Mouse (Mus musculus) myocyte (in vitro differentiated cells): ENCODE measurements around the gene Mrgpre. TPM values are rescaled to one million over a fixed set of nuclear protein-coding genes. Genes with fewer than 3 reads are reported as not detected.

Experiments used
- H3K27me3 ChIP-seq: one replicate; pipeline ENCODE4 v1.6.1; 2011; ENCODE audit not compliant: control insufficient read depth, insufficient read depth, insufficient read length
- H3K36me3 ChIP-seq: one replicate; pipeline ENCODE4 v1.6.1; 2011; ENCODE audit not compliant: control insufficient read depth, insufficient read depth
- H3K4me2 ChIP-seq: one replicate; pipeline ENCODE4 v1.6.1; 2011; ENCODE audit warnings: low read depth, control low read depth
- H3K4me3 ChIP-seq: one replicate; pipeline ENCODE4 v1.5.1; 2011; ENCODE audit warnings: mild to moderate bottlenecking, control low read depth, moderate library complexity
- H3K79me2 ChIP-seq: one replicate; pipeline ENCODE4 v1.6.1; 2011; ENCODE audit not compliant: control insufficient read depth, insufficient read depth
- H3ac ChIP-seq: one replicate; pipeline ENCODE4 v1.6.1; 2011; ENCODE audit not compliant: control insufficient read depth, insufficient read length
- CEBPB ChIP-seq: IDR thresholded peaks from 2 replicates; pipeline ENCODE4 v1.6.1; 2011; ENCODE audit warnings: mild to moderate bottlenecking, moderate library complexity; ENCODE audit not compliant: poor library complexity, insufficient read depth, severe bottlenecking
- E2F4 ChIP-seq: IDR thresholded peaks from one replicate; pipeline ENCODE4 v1.6.1; 2011; ENCODE audit warnings: mild to moderate bottlenecking, control low read depth, moderate library complexity; ENCODE audit not compliant: insufficient read depth
- MAX ChIP-seq: IDR thresholded peaks from one replicate; pipeline ENCODE4 v1.6.1; 2011; ENCODE audit warnings: low read depth, mild to moderate bottlenecking, control low read depth
- MYOD1 ChIP-seq, 3 experiments: IDR thresholded peaks; one replicate each; pipeline ENCODE4 v1.6.1; 2011; ENCODE audit warnings: control low read depth in 2 of 3, low read depth in 2 of 3, mild to moderate bottlenecking in 2 of 3, moderate library complexity in 1 of 3; ENCODE audit not compliant: insufficient read length in 2 of 3, control insufficient read depth in 1 of 3
- MYOG ChIP-seq, 3 experiments: IDR thresholded peaks; one replicate each; pipeline ENCODE4 v1.6.1; 2011; ENCODE audit warnings: control low read depth in 2 of 3, low read depth in 2 of 3, mild to moderate bottlenecking in 2 of 3; ENCODE audit not compliant: insufficient read length in 2 of 3, control insufficient read depth in 1 of 3, insufficient read depth in 1 of 3
- POLR2A ChIP-seq: IDR thresholded peaks from one replicate; pipeline ENCODE4 v1.6.1; 2011; ENCODE audit warnings: low read depth, mild to moderate bottlenecking, control low read depth, moderate library complexity; ENCODE audit not compliant: insufficient read length
- POLR2AphosphoS2 ChIP-seq: IDR thresholded peaks from one replicate; pipeline ENCODE4 v1.6.1; 2011; ENCODE audit warnings: low read depth, control low read depth; ENCODE audit not compliant: insufficient read length
- REST ChIP-seq: IDR thresholded peaks from one replicate; pipeline ENCODE4 v1.6.1; 2011; ENCODE audit warnings: mild to moderate bottlenecking, control low read depth, moderate library complexity; ENCODE audit not compliant: insufficient read depth, insufficient read length
- SRF ChIP-seq: IDR thresholded peaks from one replicate; pipeline ENCODE4 v1.6.1; 2011; ENCODE audit warnings: low read depth; ENCODE audit not compliant: control insufficient read depth, insufficient read length
- TCF12 ChIP-seq: IDR thresholded peaks from one replicate; pipeline ENCODE4 v1.6.1; 2011; ENCODE audit warnings: mild to moderate bottlenecking, control low read depth; ENCODE audit not compliant: poor library complexity, insufficient read depth, severe bottlenecking
- TCF3 ChIP-seq: IDR thresholded peaks from one replicate; pipeline ENCODE4 v1.6.1; 2011; ENCODE audit warnings: low read depth, control low read depth; ENCODE audit not compliant: insufficient read length
- USF1 ChIP-seq: IDR thresholded peaks from one replicate; pipeline ENCODE4 v1.6.1; 2011; ENCODE audit warnings: low read depth, mild to moderate bottlenecking, control low read depth, moderate library complexity
- polyA plus RNA-seq: library from polyadenylated mRNA; unstranded; fragments of >200 nt; fragmentation: generic; extraction: Trizol; gene quantifications from one replicate; pipeline ENCODE4 v1.2.1, GENCODE M21; 2012; ENCODE audit warnings: missing spikeins

The Mrgpre gene
- polyA plus RNA-seq, 1 experiment: 1.9 TPM

GRCm38 (mm10) chr7:143749045-143749444 lies 35.3 kb downstream of the Mrgpre start:
- Histone ChIP-seq H3K27me3 (no peaks in the 10 kb centered on the region), H3K4me2 (no peak overlapping the region), H3ac (no peak overlapping the region), H3K4me3 (no peak overlapping the region), H3K79me2 (no peaks in the 10 kb centered on the region), H3K36me3 (no peaks in the 10 kb centered on the region)
- no peak for TF ChIP-seq E2F4
- TF ChIP-seq MYOG (IDR thresholded peaks at IDR 0.05; ENCODE audit: control insufficient read depth in 1 of 3, insufficient read depth in 1 of 3, insufficient read length in 2 of 3, low read depth in 2 of 3): no peak
- TF ChIP-seq TCF3: no peak
- no peak for TF ChIP-seq MAX
- TF ChIP-seq REST: no peak
- no peak for TF ChIP-seq POLR2AphosphoS2
- TF ChIP-seq CEBPB: no peak
- TF ChIP-seq SRF: no peak
- TF ChIP-seq POLR2A: no peak
- no peak for TF ChIP-seq TCF12
- no peak for TF ChIP-seq USF1
- no peak for TF ChIP-seq MYOD1 (IDR thresholded peaks at IDR 0.05; ENCODE audit: control insufficient read depth in 1 of 3, insufficient read length in 2 of 3, low read depth in 2 of 3)

DNA sequence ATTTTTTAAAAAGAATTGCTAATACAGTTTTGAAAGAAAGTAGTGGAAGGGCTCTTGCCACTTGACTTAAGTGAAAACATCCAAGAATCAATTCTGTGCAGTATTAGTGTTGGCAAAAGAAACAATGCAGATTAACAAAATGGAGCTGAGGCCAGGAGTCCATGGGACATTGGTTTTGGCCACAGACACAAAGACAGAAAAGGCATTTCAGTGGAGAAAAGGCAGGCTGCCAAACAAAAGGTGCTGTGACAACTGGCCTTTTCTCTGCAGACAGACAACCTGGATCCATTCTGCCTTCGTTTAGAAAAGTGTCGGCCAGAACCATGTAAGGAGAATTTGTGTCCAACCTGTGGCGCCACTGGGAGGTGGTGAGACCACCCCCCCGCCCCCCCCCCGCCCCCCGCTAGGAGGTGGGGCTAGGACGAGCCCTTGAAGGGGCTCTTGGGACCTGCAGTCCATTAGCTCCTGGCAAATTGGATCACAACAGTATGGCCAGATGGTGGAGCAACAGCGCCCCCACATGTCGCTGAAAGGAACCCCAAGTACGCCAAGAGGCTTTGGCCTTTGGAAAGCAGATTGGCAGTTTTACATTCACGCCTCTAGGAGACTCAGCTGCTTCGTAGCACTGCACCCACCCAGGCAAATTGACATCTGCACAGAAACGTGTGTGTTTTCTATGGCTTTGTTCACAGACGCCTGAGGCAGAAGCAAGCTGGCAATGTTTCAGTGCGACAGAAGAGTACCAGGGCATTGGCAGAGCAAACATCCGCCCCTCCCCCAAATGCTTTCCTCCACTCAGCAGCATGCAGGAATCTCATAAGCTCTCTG lies 36.0 kb downstream of the Mrgpre start:
- no peaks in the 10 kb centered on the region for H3K36me3 ChIP-seq
- H3K79me2 ChIP-seq: no peaks in the 10 kb centered on the region
- H3K27me3 ChIP-seq: no peaks in the 10 kb centered on the region
- no peak overlapping the region for H3ac ChIP-seq
- peak overlapping the region; percentile 28 for H3K4me2 ChIP-seq
- TF ChIP-seq MYOD1 (IDR thresholded peaks at IDR 0.05; ENCODE audit: control insufficient read depth in 1 of 3, insufficient read length in 2 of 3, low read depth in 2 of 3) (peak in 2 of 3 experiments; percentile 21 to 36), CEBPB (no peak)
- H3K4me3 ChIP-seq: no peak overlapping the region

DNA sequence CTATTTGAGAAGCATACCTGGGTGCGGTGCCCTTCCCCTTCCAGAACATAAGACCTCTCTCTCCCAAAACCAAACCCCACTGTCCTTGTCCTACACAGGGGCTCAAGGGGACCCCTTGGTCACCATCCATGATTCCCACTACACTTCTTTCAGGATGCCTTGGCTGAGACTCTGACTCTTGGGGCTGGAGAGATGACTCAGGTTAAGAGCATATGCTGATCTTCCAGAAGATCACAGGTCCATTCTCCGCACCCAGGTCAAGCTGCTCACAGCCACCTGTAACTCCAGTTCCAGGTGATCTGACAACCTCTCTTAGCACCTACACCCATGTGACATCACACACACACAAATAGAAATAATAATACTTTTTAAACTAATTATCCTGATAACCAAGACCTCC lies 43.6 kb downstream of the Mrgpre start:
- Histone ChIP-seq H3K4me2 (peak overlapping the region; percentile 87), H3K79me2 (peaks cover 45% of the 10 kb centered on the region)

DNA sequence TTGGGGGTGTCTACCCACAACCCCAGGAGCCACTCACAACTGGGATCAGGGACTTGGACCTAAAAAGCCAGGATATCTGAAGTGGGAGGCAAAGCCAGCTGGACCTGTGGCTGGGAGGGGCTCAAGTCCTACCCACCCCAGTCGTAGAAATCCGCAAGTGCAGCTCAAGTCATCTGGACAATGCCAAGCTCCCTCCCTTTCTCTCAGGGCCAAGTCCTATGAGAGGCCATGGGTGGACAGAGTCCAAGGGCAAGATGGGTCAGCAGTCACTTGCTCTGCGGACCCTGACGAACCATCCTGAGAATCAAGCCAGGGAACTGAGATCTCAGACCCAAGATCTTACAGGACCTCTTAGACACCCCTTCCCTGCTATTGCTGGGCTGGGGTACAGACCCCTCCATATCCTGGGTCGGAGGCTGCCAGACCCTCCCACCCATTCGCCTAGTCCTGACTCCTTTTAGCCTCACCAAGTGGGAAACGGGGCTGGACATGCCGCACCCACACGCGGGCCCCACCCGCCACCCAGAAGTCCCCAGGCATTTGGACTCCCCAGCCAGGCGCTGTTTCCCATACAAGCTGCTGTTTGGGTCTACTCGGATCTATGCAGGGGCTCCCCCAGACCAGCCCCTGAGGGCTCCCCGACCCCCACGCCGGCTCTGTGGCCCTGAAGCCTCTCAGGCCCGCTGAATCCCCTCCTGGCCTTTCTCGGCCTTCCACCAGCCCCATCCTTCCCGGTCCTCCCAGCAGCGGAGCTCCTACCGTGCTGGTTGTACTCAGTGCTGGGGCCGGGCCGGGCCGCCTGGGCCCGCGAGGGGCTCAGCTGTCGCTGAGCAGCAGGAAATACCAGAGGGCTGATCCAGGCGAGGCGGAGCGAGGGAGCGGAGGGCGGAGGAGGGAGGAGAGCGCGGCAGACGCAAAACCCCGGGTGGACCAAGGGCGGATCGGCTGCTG lies 44.5 kb downstream of the Mrgpre start:
- H3K79me2 ChIP-seq: peaks cover 52% of the 10 kb centered on the region
- peak overlapping the region; percentile 94 for H3K4me2 ChIP-seq
- peak overlapping the region; percentile 81 for H3K4me3 ChIP-seq
- no peak for TF ChIP-seq REST
- no peak for TF ChIP-seq SRF
- no peak for TF ChIP-seq MAX
- no peak for TF ChIP-seq USF1
- peak; percentile 26 for TF ChIP-seq TCF3
- peak; percentile 73 to 95 (median 81) for TF ChIP-seq MYOG (IDR thresholded peaks at IDR 0.05; ENCODE audit: control insufficient read depth in 1 of 3, insufficient read depth in 1 of 3, insufficient read length in 2 of 3, low read depth in 2 of 3)
- TF ChIP-seq MYOD1 (IDR thresholded peaks at IDR 0.05; ENCODE audit: control insufficient read depth in 1 of 3, insufficient read length in 2 of 3, low read depth in 2 of 3): peak in 2 of 3 experiments; percentile 75 to 89
- peak; percentile 54 for TF ChIP-seq POLR2AphosphoS2
- TF ChIP-seq E2F4: no peak
- peak; percentile 81 for TF ChIP-seq POLR2A
- no peak for TF ChIP-seq CEBPB
- peak; percentile 53 for TF ChIP-seq TCF12
- peak overlapping the region; percentile 45 for H3ac ChIP-seq
- no peaks in the 10 kb centered on the region for H3K27me3 ChIP-seq
- H3K36me3 ChIP-seq: no peaks in the 10 kb centered on the region

More for the DNA sequence above, 43.6 kb downstream of the Mrgpre start:
- no peaks in the 10 kb centered on the region for H3K36me3 ChIP-seq
- TF ChIP-seq E2F4: no peak
- TF ChIP-seq MAX: no peak
- no peak for TF ChIP-seq REST
- no peak for TF ChIP-seq CEBPB
- H3K4me3 ChIP-seq: peak overlapping the region; percentile 81
- H3K27me3 ChIP-seq: no peaks in the 10 kb centered on the region
- peak overlapping the region; percentile 45 for H3ac ChIP-seq

DNA sequence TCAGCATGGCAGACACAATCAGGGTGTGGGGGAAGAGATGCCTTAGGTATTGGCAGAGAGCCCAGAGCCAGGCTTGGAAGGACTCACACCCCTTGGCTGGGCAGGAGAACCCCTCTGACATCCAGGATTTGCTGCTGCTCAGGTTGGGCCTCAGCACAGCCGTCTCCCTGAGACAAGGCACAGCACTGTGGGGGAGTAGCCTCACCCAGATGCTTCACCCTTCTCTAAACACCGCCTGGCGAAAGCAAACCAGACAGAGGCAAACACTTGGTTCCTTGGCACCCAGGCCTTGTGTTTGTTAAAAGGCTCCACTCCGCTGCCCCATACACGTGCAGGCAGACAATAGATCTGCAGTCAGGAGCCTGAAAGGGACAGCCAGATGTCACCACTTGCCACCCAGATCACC lies 45.7 kb downstream of the Mrgpre start:
- Histone ChIP-seq H3K4me2 (peak overlapping the region; percentile 94), H3ac (no peak overlapping the region), H3K36me3 (no peaks in the 10 kb centered on the region), H3K27me3 (no peaks in the 10 kb centered on the region), H3K4me3 (peak overlapping the region; percentile 81), H3K79me2 (peaks cover 60% of the 10 kb centered on the region)
- TF ChIP-seq TCF12: no peak
- TF ChIP-seq USF1: no peak
- no peak for TF ChIP-seq E2F4
- TF ChIP-seq POLR2AphosphoS2: no peak
- TF ChIP-seq CEBPB: no peak
- no peak for TF ChIP-seq MAX
- TF ChIP-seq POLR2A: no peak
- no peak for TF ChIP-seq MYOD1 (IDR thresholded peaks at IDR 0.05; ENCODE audit: control insufficient read depth in 1 of 3, insufficient read length in 2 of 3, low read depth in 2 of 3)
- no peak for TF ChIP-seq SRF
- TF ChIP-seq TCF3: no peak
- no peak for TF ChIP-seq REST
- no peak for TF ChIP-seq MYOG (IDR thresholded peaks at IDR 0.05; ENCODE audit: control insufficient read depth in 1 of 3, insufficient read depth in 1 of 3, insufficient read length in 2 of 3, low read depth in 2 of 3)
